Mouse (Mus musculus) adrenal gland, postnatal 10 days (tissue): Measurements from ENCODE around the gene Tas2r113. TPM values are rescaled to one million over a fixed set of nuclear protein-coding genes. Genes with fewer than 3 reads are reported as not detected.
"Not testable (repeated sequence)": the region's sequence is repeated elsewhere in the genome, so short reads cannot be mapped to it uniquely, and the experiment has no call there.

Experiments used
- DNase-seq: peaks from one replicate; pipeline ENCODE4 v3.0.0; 2021; ENCODE audit warnings: mixed read lengths
- long read RNA-seq, 2 experiments: library from polyadenylated mRNA; stranded (forward); transcript quantifications; one replicate each; pipeline ENCODE4 v2.0.0; 2021
- total RNA-seq, 2 experiments: library from RNA; stranded (reverse); gene quantifications; 2 replicates each; pipeline ENCODE4 v1.2.3; 2021

Gene Tas2r113
- total RNA-seq: not detected
- long read RNA-seq, experiment 1: 0 reads
- long read RNA-seq, experiment 2: 0 reads

GRCm38 (mm10) chr6:132892711-132893110 is at the start of gene Tas2r113:
Tas2r113 (plus strand) TSS chr6:132893011.
- DNase-seq: no peak

- DNase-seq: no peak
Observed at GRCm38 (mm10) chr6:132846842-132847241, 46.0 kb upstream of the Tas2r113 start, which contains the start of gene Tas2r123. Tas2r123 (plus strand) TSS chr6:132847142.

- DNase-seq: no peak
Observed at GRCm38 (mm10) chr6:132855138-132855537, 37.7 kb upstream of the Tas2r113 start, which contains the start of gene Tas2r116. Tas2r116 (plus strand) TSS chr6:132855438.

- no peak for DNase-seq
Observed at GRCm38 (mm10) chr6:132867708-132868107, 25.1 kb upstream of the Tas2r113 start, which contains the start of gene Tas2r110. Tas2r110 (plus strand) TSS chr6:132868008.

GRCm38 (mm10) chr6:132909351-132909750 is 16.5 kb downstream of the Tas2r113 start, which contains the start of gene Tas2r125:
Tas2r125 (plus strand) TSS chr6:132909651.
- DNase-seq: no peak

GRCm38 (mm10) chr6:132941376-132941775 is 48.6 kb downstream of the Tas2r113 start:
- not testable (repeated sequence) for DNase-seq

Other genes starting within 250 kb of the Tas2r113 start
- not detected for gene A630073D07Rik, start 241.5 kb upstream of the Tas2r113 start, total RNA-seq
- gene Tas2r120, start 236.1 kb upstream of the Tas2r113 start, total RNA-seq: not detected
- not detected for gene Tas2r121, start 192.0 kb upstream of the Tas2r113 start, total RNA-seq
- gene Tas2r122, start 181.1 kb upstream of the Tas2r113 start, total RNA-seq: not detected
- gene Tas2r115, start 155.0 kb upstream of the Tas2r113 start, total RNA-seq: not detected
- gene Tas2r124, start 138.3 kb upstream of the Tas2r113 start, total RNA-seq: not detected
- not detected for gene Tas2r102, start 130.9 kb upstream of the Tas2r113 start, total RNA-seq
- not detected for gene Tas2r136, start 114.8 kb upstream of the Tas2r113 start, total RNA-seq
- not detected for gene Tas2r117, start 90.2 kb upstream of the Tas2r113 start, total RNA-seq
- gene Tas2r123, start 45.9 kb upstream of the Tas2r113 start, total RNA-seq: not detected
- not detected for gene Tas2r116, start 37.6 kb upstream of the Tas2r113 start, total RNA-seq
- not detected for gene Tas2r110, start 25.0 kb upstream of the Tas2r113 start, total RNA-seq
- gene Tas2r125, start 16.6 kb downstream of the Tas2r113 start, total RNA-seq: not detected
- not detected for gene Tas2r129, start 58.1 kb downstream of the Tas2r113 start, total RNA-seq
- gene Tas2r131, start 64.9 kb downstream of the Tas2r113 start, total RNA-seq: not detected
- gene Tas2r109, start 88.0 kb downstream of the Tas2r113 start, total RNA-seq: not detected
- not detected for gene Tas2r103, start 144.1 kb downstream of the Tas2r113 start, total RNA-seq
- gene Tas2r140, start 162.8 kb downstream of the Tas2r113 start, total RNA-seq: not detected
- 10 to 100 TPM; 78.3 to 84.6 TPM for gene Smim10l1, start 211.9 kb downstream of the Tas2r113 start, total RNA-seq